Mouse (Mus musculus) ES-CJ7 (cell line): Measurements from ENCODE around the gene Myom1.

ENCODE experiments used
- DNase-seq: peaks from one replicate; pipeline ENCODE4 v3.0.0; 2011; ENCODE audit warnings: low read depth, low spot score

Gene Myom1

GRCm38 (mm10) chr17:71136384-71137333 lies 134.2 kb downstream of the Myom1 start:
- no peak for DNase-seq

- no peak for DNase-seq
Observed at GRCm38 (mm10) chr17:71137334-71137721, 134.9 kb downstream of the Myom1 start.

GRCm38 (mm10) chr17:71142068-71142467 lies 139.6 kb downstream of the Myom1 start:
- DNase-seq: no peak

- DNase-seq: no peak
Observed at GRCm38 (mm10) chr17:71143155-71143554, 140.7 kb downstream of the Myom1 start.

GRCm38 (mm10) chr17:71144322-71145116 lies 142.1 kb downstream of the Myom1 start:
- no peak for DNase-seq

- DNase-seq: no peak
Observed at GRCm38 (mm10) chr17:71145248-71145961, 143.0 kb downstream of the Myom1 start.

- DNase-seq: no peak
Observed at GRCm38 (mm10) chr17:71153356-71153755, 150.9 kb downstream of the Myom1 start.

- DNase-seq: no peak
Observed at GRCm38 (mm10) chr17:71155271-71155670, 152.8 kb downstream of the Myom1 start.

GRCm38 (mm10) chr17:71159152-71159567 lies 156.7 kb downstream of the Myom1 start:
- peak; percentile 31 for DNase-seq

GRCm38 (mm10) chr17:71159720-71160119 lies 157.3 kb downstream of the Myom1 start:
- no peak for DNase-seq

- no peak for DNase-seq
Observed at GRCm38 (mm10) chr17:71160244-71160995, 158.0 kb downstream of the Myom1 start.

GRCm38 (mm10) chr17:71164991-71165390 lies 162.6 kb downstream of the Myom1 start:
- DNase-seq: no peak

GRCm38 (mm10) chr17:71168205-71168815 lies 165.9 kb downstream of the Myom1 start:
- no peak for DNase-seq

- no peak for DNase-seq
Observed at GRCm38 (mm10) chr17:71168846-71169245, 166.4 kb downstream of the Myom1 start.

GRCm38 (mm10) chr17:71169639-71170038 lies 167.2 kb downstream of the Myom1 start:
- DNase-seq: no peak

GRCm38 (mm10) chr17:71171161-71171560 lies 168.7 kb downstream of the Myom1 start:
- no peak for DNase-seq
